Mouse (Mus musculus) liver, embryonic 13.5 days (tissue): ENCODE results near the gene Xpr1. TPM values are rescaled to one million over a fixed set of nuclear protein-coding genes. Genes with fewer than 3 reads are reported as not detected.

Experiments
- microRNA-seq: library from miRNA; unstranded; fragments of <30 nt; microRNA quantifications from one replicate; pipeline ENCODE4, GENCODE M21; 2016
- polyA plus RNA-seq: library from polyadenylated mRNA; unstranded; fragments of >200 nt; fragmentation: Nextera tagmentation; extraction: Ambion mirVana; gene quantifications from 2 replicates; pipeline ENCODE4 v1.2.1, GENCODE M21; 2015

The Xpr1 gene
- polyA plus RNA-seq, 1 experiment from 2014 or later, result 4.3 TPM

Small RNAs within 50 kb of the gene (microRNA-seq; reads per million reads assigned to microRNA genes)
- not detected for gene Gm22569

Other genes with a start within 250 kb of the Xpr1 start
- gene BC034090, start 173.0 kb downstream of the Xpr1 start, polyA plus RNA-seq, result 0.13 and 0.28 TPM in 2 replicates
- 58.1 and 61.4 TPM in 2 replicates for gene Acbd6, start 140.7 kb upstream of the Xpr1 start, polyA plus RNA-seq